Mouse (Mus musculus) G1E (cell line): ENCODE measurements at regions not wholly inside any gene's neighbourhood (a gene's known extent, or its start where the extent isn't known, plus 50 kb on each side); places are given as distances from the start of the nearest gene placed in this dataset.

Source experiments
- CTCF ChIP-seq: IDR thresholded peaks from 2 replicates; pipeline ENCODE4 v1.5.1; 2012; ENCODE audit warnings: low read depth, low read length, inconsistent platforms, mixed read lengths
- GATA1 ChIP-seq: IDR thresholded peaks from 2 replicates; pipeline ENCODE4 v1.6.1; 2012; ENCODE audit warnings: borderline replicate concordance, low read length, inconsistent platforms, mixed read lengths

DNA sequence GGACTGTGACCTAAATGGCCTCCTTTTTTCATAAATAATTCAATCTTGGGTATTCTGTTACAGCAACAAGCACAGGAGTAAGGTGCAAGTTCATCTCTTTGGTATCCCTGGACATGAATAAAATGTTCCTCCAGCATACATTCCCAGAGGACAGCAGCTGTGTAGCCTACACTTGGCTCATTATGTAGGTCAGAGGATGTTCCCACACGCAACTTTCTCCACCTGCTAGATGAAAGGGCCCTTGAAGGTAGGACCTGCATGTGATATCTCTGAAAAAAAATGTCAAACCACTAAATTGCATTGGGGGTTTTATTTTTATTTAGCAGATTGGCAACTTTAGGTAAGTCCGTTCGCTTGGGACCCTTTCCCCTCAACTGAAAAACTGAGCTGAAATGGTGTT lies 218.2 kb upstream of the Elac2 start:
- TF ChIP-seq CTCF (no peak), GATA1 (no peak)
